Mouse (Mus musculus): ENCODE measurements around the gene Ptger4. TPM values are rescaled to one million over a fixed set of nuclear protein-coding genes. Genes with fewer than 3 reads are reported as not detected.

The Ptger4 gene
- under 1 TPM; 0.63 to 0.87 TPM for total RNA-seq (2021)
- long read RNA-seq, experiment 1, partial matches to known transcripts: 2 of 4 reads
- long read RNA-seq, experiment 1, other reads (novel, unspliced or antisense): 2 of 4 reads
- long read RNA-seq, experiment 2, partial matches to known transcripts: 0 of 5 reads
- long read RNA-seq, experiment 2, other reads (novel, unspliced or antisense): 5 of 5 reads

GRCm38 (mm10) chr15:5243959-5244905 lies at the start of gene Ptger4:
TSS of gene Ptger4 (minus strand) at chr15:5244187.
- DNase-seq (ENCODE audit: low spot score in 2 of 2): peak; percentile 72 to 76

DNA sequence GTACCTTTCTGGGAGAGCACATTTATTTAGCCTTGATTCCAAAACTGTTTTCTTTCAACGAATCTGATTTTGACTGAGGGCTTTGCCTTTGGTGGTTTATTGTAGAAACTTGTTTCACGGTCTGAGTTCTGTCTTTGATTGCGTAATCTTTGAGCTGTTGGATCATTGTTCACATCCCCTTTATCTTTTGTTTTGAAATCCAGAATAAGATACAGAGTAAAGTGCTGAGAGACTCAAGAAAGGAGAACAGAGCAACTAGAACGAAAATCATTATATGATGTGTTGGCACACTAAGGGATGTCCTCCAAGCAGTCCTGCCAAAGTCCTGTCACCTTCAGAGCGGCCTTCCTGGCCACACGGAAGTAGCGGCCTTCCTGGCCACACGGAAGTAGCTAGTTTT lies 44.4 kb upstream of the Ptger4 start:
- DNase-seq (ENCODE audit: low spot score in 2 of 2): no peak

DNA sequence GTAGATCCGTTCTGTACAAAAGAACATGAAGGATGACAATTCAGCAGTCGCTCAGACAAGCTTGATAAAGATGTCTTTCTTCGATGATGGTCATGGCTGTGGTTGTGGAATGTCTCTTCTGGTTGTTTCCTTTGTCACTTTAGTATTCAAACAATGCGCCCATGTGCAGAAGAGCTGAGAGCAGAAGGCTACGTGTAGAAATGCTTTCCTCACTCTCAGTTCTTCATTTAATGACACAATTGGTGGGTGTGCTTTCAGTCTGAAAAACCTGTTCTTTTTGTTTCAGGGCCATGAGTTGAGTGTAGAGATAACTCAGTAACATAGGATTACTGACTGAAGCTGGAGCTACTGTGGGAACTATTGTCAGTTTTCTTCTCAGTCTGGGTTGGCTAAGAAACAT lies 43.1 kb upstream of the Ptger4 start:
- DNase-seq (ENCODE audit: low spot score in 2 of 2): no peak

GRCm38 (mm10) chr15:5281316-5281715 lies 37.3 kb upstream of the Ptger4 start:
- no peak for DNase-seq (ENCODE audit: low spot score in 2 of 2)

- no peak for DNase-seq (ENCODE audit: low spot score in 2 of 2)
Observed at GRCm38 (mm10) chr15:5279831-5280230, 35.8 kb upstream of the Ptger4 start.

DNA sequence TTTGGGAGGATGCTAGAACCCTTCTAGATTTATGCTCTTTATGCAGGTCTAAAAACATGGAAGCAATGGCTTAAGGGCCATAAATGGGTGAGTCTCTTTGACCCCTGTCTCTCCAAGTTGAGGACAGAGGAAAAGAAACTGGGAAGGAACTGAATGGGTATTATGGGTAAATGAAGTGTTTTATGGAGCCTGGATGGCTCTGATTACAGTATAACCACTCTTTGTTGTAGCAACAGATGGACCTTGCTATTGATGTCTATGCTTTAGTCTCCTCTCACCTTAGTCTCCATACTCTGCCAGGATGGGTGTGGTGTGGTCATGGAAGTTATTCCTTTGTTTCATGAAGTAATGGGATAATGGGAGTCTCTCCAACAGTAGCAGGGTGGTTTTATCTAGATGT lies 34.5 kb upstream of the Ptger4 start:
- no peak for DNase-seq (ENCODE audit: low spot score in 2 of 2)

GRCm38 (mm10) chr15:5273981-5274380 lies 30.0 kb upstream of the Ptger4 start:
- DNase-seq (ENCODE audit: low spot score in 2 of 2): no peak

GRCm38 (mm10) chr15:5266095-5266494 lies 22.1 kb upstream of the Ptger4 start:
- DNase-seq (ENCODE audit: low spot score in 2 of 2): no peak

DNA sequence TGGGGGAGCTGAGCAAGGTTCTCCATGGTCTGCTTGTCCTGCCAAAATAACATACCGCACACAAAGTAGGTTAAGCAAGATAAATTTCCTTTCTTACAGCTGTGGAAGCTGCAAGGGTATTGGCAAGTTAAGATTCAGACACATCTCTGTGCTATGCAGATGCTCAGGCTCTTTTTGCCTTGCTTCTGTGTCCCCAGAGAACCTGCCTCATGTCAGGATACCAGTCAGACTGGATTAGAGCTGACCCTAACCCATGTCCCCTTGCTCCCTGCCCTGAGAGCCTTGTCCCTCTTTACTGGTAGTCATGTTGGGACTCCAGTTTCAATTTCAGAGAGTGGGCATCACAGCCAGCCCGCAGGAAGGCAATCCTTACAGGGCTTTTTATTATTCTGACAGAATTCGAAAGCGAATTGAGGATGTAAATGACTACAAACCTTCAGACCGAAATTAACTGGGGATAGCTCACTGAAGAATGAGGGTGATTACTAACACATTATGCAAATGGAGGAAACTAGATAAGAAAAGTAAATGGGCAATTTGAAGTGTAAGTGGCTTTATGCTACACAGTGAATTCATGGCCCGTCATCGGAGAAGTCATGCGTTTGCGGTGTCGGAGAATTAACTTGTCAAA lies 19.0 kb upstream of the Ptger4 start:
- DNase-seq (ENCODE audit: low spot score in 2 of 2): no peak

GRCm38 (mm10) chr15:5262095-5262667 lies 18.2 kb upstream of the Ptger4 start:
- peak in 1 of 2 experiments; percentile 20 for DNase-seq (ENCODE audit: low spot score in 2 of 2)

- DNase-seq (ENCODE audit: low spot score in 2 of 2): no peak
Observed at GRCm38 (mm10) chr15:5261004-5261403, 17.0 kb upstream of the Ptger4 start.

DNA sequence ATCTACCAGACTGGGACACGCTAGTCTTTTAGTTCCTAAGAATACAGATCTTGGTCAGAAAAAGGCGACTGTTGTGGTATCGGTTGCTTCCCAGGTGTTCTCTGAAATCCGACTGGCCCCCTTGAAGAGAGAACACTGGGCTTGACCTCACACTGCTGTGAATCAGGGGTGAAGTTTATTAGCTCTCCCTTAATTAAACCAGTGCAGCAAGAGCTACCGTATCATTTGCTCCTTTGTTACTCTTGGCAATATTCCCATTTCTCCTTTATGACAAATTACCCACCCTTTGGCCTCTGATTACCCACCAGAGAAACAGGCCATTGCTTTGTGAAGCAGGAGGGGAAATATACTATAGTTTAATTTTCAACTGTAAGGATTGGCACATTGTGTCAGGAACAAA lies 16.2 kb upstream of the Ptger4 start:
- DNase-seq (ENCODE audit: low spot score in 2 of 2): no peak

- no peak for DNase-seq (ENCODE audit: low spot score in 2 of 2)
Observed at GRCm38 (mm10) chr15:5250182-5250581, 6.2 kb upstream of the Ptger4 start.

GRCm38 (mm10) chr15:5243036-5243958 lies 690 bp downstream of the Ptger4 start:
- DNase-seq (ENCODE audit: low spot score in 2 of 2): no peak

- peak; percentile 45 to 48 for DNase-seq (ENCODE audit: low spot score in 2 of 2)
Observed at GRCm38 (mm10) chr15:5242241-5243035, 1.5 kb downstream of the Ptger4 start.

GRCm38 (mm10) chr15:5241304-5242201 lies 2.4 kb downstream of the Ptger4 start:
- DNase-seq (ENCODE audit: low spot score in 2 of 2): peak in 1 of 2 experiments; percentile 9

- DNase-seq (ENCODE audit: low spot score in 2 of 2): no peak
Observed at GRCm38 (mm10) chr15:5240360-5240759, 3.6 kb downstream of the Ptger4 start.

GRCm38 (mm10) chr15:5239901-5240300 lies 4.1 kb downstream of the Ptger4 start:
- DNase-seq (ENCODE audit: low spot score in 2 of 2): no peak

- DNase-seq (ENCODE audit: low spot score in 2 of 2): no peak
Observed at GRCm38 (mm10) chr15:5239361-5239760, 4.6 kb downstream of the Ptger4 start.
